Mouse (Mus musculus) heart, adult 2 months (tissue): ENCODE data around the gene Wdr34.

Source experiments
- CTCF ChIP-seq: fragments of 200-600 bp; IDR thresholded peaks from 2 replicates; pipeline ENCODE4 v1.8.1; 2022; ENCODE audit warnings: antibody characterized with exemption, mild to moderate bottlenecking, moderate library complexity
- EP300 ChIP-seq: fragments of 200-500 bp; IDR thresholded peaks from 2 replicates; pipeline ENCODE4 v1.6.1; 2011; ENCODE audit warnings: low read depth, low read length, control low read depth; ENCODE audit not compliant: insufficient read depth
- POLR2A ChIP-seq: fragments of 200-500 bp; IDR thresholded peaks from 2 replicates; pipeline ENCODE4 v1.6.1; 2011; ENCODE audit warnings: mild to moderate bottlenecking, low read depth, low read length, control low read depth; ENCODE audit not compliant: insufficient read depth

GRCm38 (mm10) chr2:30010840-30011281 lies 37.8 kb downstream of the Wdr34 start:
- TF ChIP-seq CTCF: no peak
- no peak for TF ChIP-seq POLR2A
- 0 out of 2 replicates have a peak, but pooled peaks have one; percentile 6 for TF ChIP-seq EP300
